In genomic region chr2:128330833-128331232, GRCm38 (mm10) we compare ENCODE assay signal across 25 mouse cellular contexts.
DNase-seq lines count a peak whose midpoint lies in the region; ATAC-seq lines count a peak whose summit lies in the region.
"Had no signal": no experiment of that assay in that cellular context is flagged by ENCODE, and none has a peak within 500 bp of the region (broad histone marks: within the 10 kb centered on the region; RNA-seq: fewer than 3 reads in every experiment).

No protein-coding gene starts in this region.

- H3K4me1 ChIP-seq in hindbrain, embryonic 15.5 days (replicated peaks): peaks cover 8% of the 10 kb centered on the region
- peaks cover 38% of the 10 kb centered on the region for H3K4me1 ChIP-seq in hindbrain, embryonic 10.5 days (replicated peaks)
- 0 out of 2 replicates have a peak, but pooled peaks cover 3% of the 10 kb centered on the region for H3K4me1 ChIP-seq in neural tube, embryonic 14.5 days (ENCODE audit: control insufficient read depth, insufficient read depth, low read length)
- peaks cover 35% of the 10 kb centered on the region for H3K4me1 ChIP-seq in forebrain, embryonic 13.5 days
- peaks cover 43% of the 10 kb centered on the region for H3K4me1 ChIP-seq in limb, embryonic 10.5 days
- H3K4me1 ChIP-seq: intestine, embryonic 15.5 days; liver, embryonic 12.5 days had no signal

- DNase-seq in hindbrain, embryonic 10.5 days (ENCODE audit: low spot score): no peak
- DNase-seq in neural tube, embryonic 10.5 days (ENCODE audit: extremely low spot score, low spot score): no peak
- DNase-seq in limb, embryonic 10.5 days (ENCODE audit: low spot score): peak; percentile 22
- DNase-seq in spleen, postnatal 10 days (ENCODE audit: low spot score in 2 of 2): no peak
- no peak for DNase-seq in layer of hippocampus, postnatal 25 days (ENCODE audit: extremely low spot score in 1 of 2, low spot score in 1 of 2)
- DNase-seq: adrenal gland, postnatal 25 days; cerebellum, adult 18-20 months; cerebellum, postnatal 10 days; gastrocnemius, postnatal 10 days; kidney, postnatal 36 days; liver, postnatal 0 days; lung, postnatal 36 days; right cerebral cortex, postnatal 25 days; thymus, adult 18-20 months; thymus, postnatal 36 days had no signal

- WGBS in hindbrain, embryonic 15.5 days: 78% methylated on average over 9 of the region's 9 CpGs
- 84% methylated on average over 9 of the region's 9 CpGs for WGBS in hindbrain, embryonic 10.5 days
- WGBS in neural tube, embryonic 14.5 days: 83% methylated on average over 9 of the region's 9 CpGs
- WGBS in forebrain, embryonic 13.5 days: 59% methylated on average over 9 of the region's 9 CpGs
- 89% methylated on average over 9 of the region's 9 CpGs for WGBS in limb, embryonic 10.5 days

- H3K27me3 ChIP-seq in hindbrain, embryonic 15.5 days: no peaks in the 10 kb centered on the region
- peaks cover 14% of the 10 kb centered on the region; the same call in 1 of the 2 replicates for H3K27me3 ChIP-seq in hindbrain, embryonic 10.5 days (ENCODE audit: insufficient read depth, poor library complexity, severe bottlenecking)
- H3K27me3 ChIP-seq in neural tube, embryonic 14.5 days (ENCODE audit: control insufficient read depth, insufficient read depth, low read length): no peaks in the 10 kb centered on the region
- H3K27me3 ChIP-seq in forebrain, embryonic 13.5 days: peaks cover 33% of the 10 kb centered on the region
- 0 out of 2 replicates have a peak, but pooled peaks cover 9% of the 10 kb centered on the region for H3K27me3 ChIP-seq in limb, embryonic 10.5 days (ENCODE audit: low read depth, poor library complexity, severe bottlenecking)
- H3K27me3 ChIP-seq: embryonic facial prominence, embryonic 13.5 days; hindbrain, embryonic 12.5 days; intestine, embryonic 15.5 days; liver, embryonic 12.5 days had no signal

- no peaks in the 10 kb centered on the region for H3K36me3 ChIP-seq in hindbrain, embryonic 15.5 days
- no peaks in the 10 kb centered on the region for H3K36me3 ChIP-seq in hindbrain, embryonic 10.5 days
- no peaks in the 10 kb centered on the region for H3K36me3 ChIP-seq in neural tube, embryonic 14.5 days (ENCODE audit: control insufficient read depth, insufficient read depth, low read length)
- no peaks in the 10 kb centered on the region for H3K36me3 ChIP-seq in forebrain, embryonic 13.5 days (ENCODE audit: poor library complexity, severe bottlenecking)
- H3K36me3 ChIP-seq in limb, embryonic 10.5 days: no peaks in the 10 kb centered on the region
- H3K36me3 ChIP-seq: embryonic facial prominence, embryonic 13.5 days; hindbrain, embryonic 12.5 days; intestine, embryonic 15.5 days; liver, embryonic 12.5 days; midbrain, embryonic 12.5 days had no signal

- no peak for ATAC-seq in hindbrain, embryonic 15.5 days (ENCODE audit: low FRiP score, low read depth)
- ATAC-seq in neural tube, embryonic 14.5 days (ENCODE audit: low read depth): 0 out of 2 replicates have a peak, but pooled peaks have one; percentile 16
- peak; percentile 16; the same call in 1 of the 2 replicates for ATAC-seq in forebrain, embryonic 13.5 days
- ATAC-seq: CD4-positive, CD25-positive, alpha-beta regulatory T cell, adult 4 months; intestine, embryonic 15.5 days; liver, embryonic 12.5 days; liver, postnatal 0 days had no signal

- H3K4me2 ChIP-seq in hindbrain, embryonic 15.5 days: peak overlapping the region; percentile 16; the same call in 1 of the 2 replicates
- no peak overlapping the region for H3K4me2 ChIP-seq in neural tube, embryonic 14.5 days (ENCODE audit: low read depth, low read length)
- peak overlapping the region; percentile 40 for H3K4me2 ChIP-seq in forebrain, embryonic 13.5 days
- H3K4me2 ChIP-seq: embryonic facial prominence, embryonic 13.5 days; hindbrain, embryonic 12.5 days; intestine, embryonic 15.5 days; liver, embryonic 12.5 days; midbrain, embryonic 12.5 days had no signal

- H3K4me3 ChIP-seq in hindbrain, embryonic 15.5 days: no peak overlapping the region
- no peak overlapping the region for H3K4me3 ChIP-seq in hindbrain, embryonic 10.5 days
- H3K4me3 ChIP-seq in neural tube, embryonic 14.5 days (ENCODE audit: low read depth, low read length): no peak overlapping the region
- H3K4me3 ChIP-seq in forebrain, embryonic 13.5 days: no peak overlapping the region
- H3K4me3 ChIP-seq in limb, embryonic 10.5 days: no peak overlapping the region
- H3K4me3 ChIP-seq: embryonic facial prominence, embryonic 13.5 days; hindbrain, embryonic 12.5 days; intestine, embryonic 15.5 days; layer of hippocampus, adult 2 months; liver, embryonic 12.5 days; midbrain, embryonic 12.5 days had no signal

- H3K9ac ChIP-seq in hindbrain, embryonic 15.5 days: no peak overlapping the region
- H3K9ac ChIP-seq in neural tube, embryonic 14.5 days (replicated peaks; ENCODE audit: low read depth, low read length): no peak overlapping the region
- H3K9ac ChIP-seq in forebrain, embryonic 13.5 days: no peak overlapping the region
- H3K9ac ChIP-seq: embryonic facial prominence, embryonic 13.5 days; hindbrain, embryonic 12.5 days; intestine, embryonic 15.5 days; liver, embryonic 12.5 days; liver, postnatal 0 days; midbrain, embryonic 12.5 days had no signal

- H3K27ac ChIP-seq in hindbrain, embryonic 15.5 days (replicated peaks): no peak overlapping the region
- H3K27ac ChIP-seq in hindbrain, embryonic 10.5 days: no peak overlapping the region
- no peak overlapping the region for H3K27ac ChIP-seq in neural tube, embryonic 14.5 days (ENCODE audit: low read depth, low read length)
- H3K27ac ChIP-seq in forebrain, embryonic 13.5 days: no peak overlapping the region
- no peak overlapping the region for H3K27ac ChIP-seq in limb, embryonic 10.5 days
- H3K27ac ChIP-seq: embryonic facial prominence, embryonic 13.5 days; hindbrain, embryonic 12.5 days; intestine, embryonic 15.5 days; layer of hippocampus, adult 2 months; liver, embryonic 12.5 days; midbrain, embryonic 12.5 days had no signal

- no peaks in the 10 kb centered on the region for H3K9me3 ChIP-seq in hindbrain, embryonic 15.5 days
- H3K9me3 ChIP-seq in hindbrain, embryonic 10.5 days: no peaks in the 10 kb centered on the region
- no peaks in the 10 kb centered on the region for H3K9me3 ChIP-seq in neural tube, embryonic 14.5 days (ENCODE audit: control insufficient read depth, low read length)
- no peaks in the 10 kb centered on the region for H3K9me3 ChIP-seq in forebrain, embryonic 13.5 days (replicated peaks)
- no peaks in the 10 kb centered on the region for H3K9me3 ChIP-seq in limb, embryonic 10.5 days (replicated peaks)
- H3K9me3 ChIP-seq: embryonic facial prominence, embryonic 13.5 days; hindbrain, embryonic 12.5 days; intestine, embryonic 15.5 days; liver, embryonic 12.5 days; midbrain, embryonic 12.5 days had no signal
